Mouse (Mus musculus) ES-CJ7 (cell line): Measurements from ENCODE around the gene Pde6h.
A peak's percentile ranks its signal among the peaks of the same experiment; 100 is the strongest.

Experiments used
- DNase-seq: peaks from one replicate; pipeline ENCODE4 v3.0.0; 2011; ENCODE audit warnings: low read depth, low spot score

Gene Pde6h

GRCm38 (mm10) chr6:136982581-136982980 lies 58.9 kb downstream of the Pde6h start:
- no peak for DNase-seq

GRCm38 (mm10) chr6:136983201-136983600 lies 59.6 kb downstream of the Pde6h start:
- DNase-seq: peak; percentile 74

GRCm38 (mm10) chr6:136986019-136986418 lies 62.4 kb downstream of the Pde6h start:
- no peak for DNase-seq

- peak; percentile 57 for DNase-seq
These were observed 63.1 kb downstream of the Pde6h start for GRCm38 (mm10) chr6:136986718-136987117.

GRCm38 (mm10) chr6:136988536-136989060 lies 65.0 kb downstream of the Pde6h start:
- no peak for DNase-seq

GRCm38 (mm10) chr6:136989824-136990497 lies 66.3 kb downstream of the Pde6h start:
- DNase-seq: peak; percentile 90

- no peak for DNase-seq
These were observed 66.9 kb downstream of the Pde6h start for GRCm38 (mm10) chr6:136990557-136990956.

- no peak for DNase-seq
These were observed 69.9 kb downstream of the Pde6h start for GRCm38 (mm10) chr6:136993574-136993973.

GRCm38 (mm10) chr6:136995533-136995932 lies 71.9 kb downstream of the Pde6h start:
- peak; percentile 52 for DNase-seq

- no peak for DNase-seq
These were observed 72.7 kb downstream of the Pde6h start for GRCm38 (mm10) chr6:136996336-136996735.

- no peak for DNase-seq
These were observed 74.5 kb downstream of the Pde6h start for GRCm38 (mm10) chr6:136998181-136998580.

GRCm38 (mm10) chr6:136999009-136999408 lies 75.4 kb downstream of the Pde6h start:
- DNase-seq: no peak

- DNase-seq: peak; percentile 81
These were observed 76.2 kb downstream of the Pde6h start for GRCm38 (mm10) chr6:136999707-137000446.

- DNase-seq: no peak
These were observed 77.1 kb downstream of the Pde6h start for GRCm38 (mm10) chr6:137000706-137001105.

GRCm38 (mm10) chr6:137001267-137002168 lies 77.9 kb downstream of the Pde6h start:
- peak; percentile 77 for DNase-seq

GRCm38 (mm10) chr6:137002169-137002514 lies 78.5 kb downstream of the Pde6h start:
- DNase-seq: no peak

GRCm38 (mm10) chr6:137004359-137004758 lies 80.7 kb downstream of the Pde6h start:
- DNase-seq: no peak

- DNase-seq: no peak
These were observed 87.6 kb downstream of the Pde6h start for GRCm38 (mm10) chr6:137011187-137011586.

- no peak for DNase-seq
These were observed 90.7 kb downstream of the Pde6h start for GRCm38 (mm10) chr6:137014346-137014745.

- peak; percentile 45 for DNase-seq
These were observed 93.8 kb downstream of the Pde6h start for GRCm38 (mm10) chr6:137017216-137017973.
